Mouse (Mus musculus) embryonic facial prominence, embryonic 11.5 days (tissue): ENCODE data around the gene Bahcc1. TPM values are rescaled to one million over a fixed set of nuclear protein-coding genes. Genes with fewer than 3 reads are reported as not detected.

Experiments
- ATAC-seq: fragments of 200-750 bp; cut with Nextera tagmentation; replicated peaks from 2 replicates; pipeline ENCODE4 v1.8.0; 2017; ENCODE audit warnings: low read depth; ENCODE audit not compliant: insufficient number of reproducible peaks, low FRiP score, low TSS enrichment
- DNase-seq: peaks from one replicate; pipeline ENCODE4 v3.0.0-alpha.2; 2015; ENCODE audit warnings: low spot score
- H3K27ac ChIP-seq: fragments of 300-500 bp; sonication (generic); replicated peaks from 2 replicates; pipeline ENCODE4 v1.5.1; 2014; ENCODE audit warnings: mild to moderate bottlenecking, low read depth, low read length, control low read depth
- H3K27me3 ChIP-seq: fragments of 300-500 bp; sonication (generic); 2 replicates; pipeline ENCODE4 v1.6.1; 2014; ENCODE audit warnings: mild to moderate bottlenecking, low read length, moderate library complexity, mixed read lengths; ENCODE audit not compliant: control insufficient read depth, insufficient read depth
- H3K36me3 ChIP-seq: fragments of 300-500 bp; sonication (generic); replicated peaks from 2 replicates; pipeline ENCODE4 v1.6.1; 2014; ENCODE audit warnings: low read depth, mild to moderate bottlenecking, low read length, moderate library complexity, mixed read lengths; ENCODE audit not compliant: control insufficient read depth, insufficient read depth
- H3K4me1 ChIP-seq: fragments of 300-500 bp; sonication (generic); 2 replicates; pipeline ENCODE4 v1.6.1; 2014; ENCODE audit warnings: low read length, mixed read lengths; ENCODE audit not compliant: control insufficient read depth, insufficient read depth
- H3K4me2 ChIP-seq: fragments of 300-500 bp; sonication (generic); 2 replicates; pipeline ENCODE4 v1.6.1; 2014; ENCODE audit warnings: low read depth, mild to moderate bottlenecking, control low read depth, low read length, moderate library complexity
- H3K4me3 ChIP-seq: fragments of 300-500 bp; sonication (generic); 2 replicates; pipeline ENCODE4 v1.5.1; 2014; ENCODE audit warnings: low read depth, low read length, control low read depth
- H3K9ac ChIP-seq: fragments of 300-500 bp; sonication (generic); replicated peaks from 2 replicates; pipeline ENCODE4 v1.6.1; 2014; ENCODE audit warnings: mild to moderate bottlenecking, control low read depth, low read length
- H3K9me3 ChIP-seq: fragments of 300-500 bp; sonication (generic); replicated peaks from 2 replicates; pipeline ENCODE4 v1.6.1; 2016; ENCODE audit warnings: mild to moderate bottlenecking, low read length, inconsistent platforms, mixed read lengths; ENCODE audit not compliant: control insufficient read depth
- WGBS: fragments of 180-500 bp; shearing (Covaris S2); extraction: QIAGEN DNeasy Blood & Tissue Kit; methylation state at CpG from one replicate; pipeline ENCODE4 v1.1.7; 2014; 5-methylcytosine and 5-hydroxymethylcytosine counted together
- polyA plus RNA-seq: library from polyadenylated mRNA; unstranded; fragments of >200 nt; fragmentation: Nextera tagmentation; extraction: Ambion mirVana; gene quantifications from 2 replicates; pipeline ENCODE4 v1.2.1, GENCODE M21; 2014

Bahcc1 gene
- polyA plus RNA-seq, 1 experiment from 2014 or later: 13.5 TPM

- Histone ChIP-seq H3K27ac (no peak overlapping the region), H3K9ac (no peak overlapping the region), H3K27me3 (no peaks in the 10 kb centered on the region), H3K4me2 (no peak overlapping the region), H3K9me3 (no peaks in the 10 kb centered on the region), H3K4me1 (peaks cover 7% of the 10 kb centered on the region), H3K4me3 (no peak overlapping the region), H3K36me3 (peaks cover 43% of the 10 kb centered on the region)
- WGBS: 85% methylated on average over 5 of the region's 5 CpGs
- ATAC-seq (no peak), DNase-seq (no peak)
These were observed 50.8 kb downstream of the Bahcc1 start for GRCm38 (mm10) chr11:120283542-120283941.

DNA sequence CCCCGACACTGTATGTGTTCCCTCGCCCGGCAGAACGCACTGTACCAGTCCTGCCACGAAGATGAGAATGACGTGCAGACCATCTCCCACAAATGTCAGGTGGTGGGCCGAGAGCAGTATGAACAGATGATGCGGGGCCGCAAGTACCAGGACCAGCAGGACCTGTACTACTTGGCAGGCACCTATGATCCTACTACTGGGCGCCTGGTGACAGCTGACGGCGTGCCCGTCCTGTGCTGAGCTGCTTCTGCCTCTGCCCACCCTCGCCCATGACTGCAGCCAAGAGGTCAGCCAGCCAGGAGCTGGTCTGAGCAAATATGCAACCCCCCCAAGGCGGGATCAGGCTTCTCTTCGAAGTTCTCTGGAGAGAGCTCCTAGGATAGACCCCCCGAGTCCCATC, 56.9 kb downstream of the Bahcc1 start:
- no peak overlapping the region for H3K27ac ChIP-seq
- peaks cover 30% of the 10 kb centered on the region for H3K36me3 ChIP-seq
- no peak for DNase-seq
- ATAC-seq: no peak
- H3K4me2 ChIP-seq: no peak overlapping the region
- H3K4me1 ChIP-seq: peaks cover 3% of the 10 kb centered on the region; the same call in 1 of the 2 replicates
- H3K9me3 ChIP-seq: no peaks in the 10 kb centered on the region
- H3K4me3 ChIP-seq: no peak overlapping the region
- H3K9ac ChIP-seq: no peak overlapping the region
- WGBS: 95% methylated on average over 17 of the region's 17 CpGs
- no peaks in the 10 kb centered on the region for H3K27me3 ChIP-seq

DNA sequence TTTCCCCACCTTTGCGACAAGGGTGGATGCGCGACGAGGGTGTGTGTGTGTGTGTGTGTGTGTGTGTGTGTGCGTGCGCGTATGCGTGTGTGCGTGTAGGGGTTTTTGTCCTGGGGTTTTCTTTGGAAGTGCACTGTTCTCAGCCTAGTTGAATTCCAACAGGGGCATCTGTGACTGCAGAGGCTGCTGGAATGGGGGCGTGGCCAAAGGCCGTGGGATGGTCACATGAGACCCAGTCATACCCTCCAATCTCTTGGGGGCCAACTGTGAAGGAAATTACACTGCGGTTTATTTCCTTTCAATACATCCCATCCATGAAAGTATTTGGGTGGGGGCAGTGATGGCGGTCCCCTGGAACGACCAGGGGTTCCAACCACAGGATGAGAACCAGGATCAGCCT, 57.5 kb downstream of the Bahcc1 start:
- Histone ChIP-seq H3K4me1 (peaks cover 3% of the 10 kb centered on the region), H3K36me3 (peaks cover 25% of the 10 kb centered on the region), H3K4me2 (no peak overlapping the region), H3K4me3 (no peak overlapping the region), H3K9ac (no peak overlapping the region), H3K9me3 (no peaks in the 10 kb centered on the region), H3K27me3 (no peaks in the 10 kb centered on the region), H3K27ac (no peak overlapping the region)
- DNase-seq (no peak), ATAC-seq (no peak)
- WGBS: 90% methylated on average over 14 of the region's 14 CpGs

GRCm38 (mm10) chr11:120293714-120294113, 61.0 kb downstream of the Bahcc1 start:
- peaks cover 10% of the 10 kb centered on the region for H3K36me3 ChIP-seq
- no peak for ATAC-seq

GRCm38 (mm10) chr11:120296305-120297144, 63.8 kb downstream of the Bahcc1 start:
- H3K4me2 ChIP-seq: no peak overlapping the region; the same call in 1 of the 2 replicates
- no peak overlapping the region for H3K4me3 ChIP-seq
- no peak for ATAC-seq
- H3K9ac ChIP-seq: 0 out of 2 replicates have a peak overlapping the region, but pooled peaks have one; percentile 13
- 32% methylated on average over 13 of the region's 13 CpGs for WGBS
- H3K9me3 ChIP-seq: no peaks in the 10 kb centered on the region
- no peaks in the 10 kb centered on the region for H3K36me3 ChIP-seq
- no peaks in the 10 kb centered on the region for H3K27me3 ChIP-seq
- peak overlapping the region; percentile 20; the same call in 1 of the 2 replicates for H3K27ac ChIP-seq
- peaks cover 13% of the 10 kb centered on the region for H3K4me1 ChIP-seq
- peak; percentile 42 for DNase-seq

More at GRCm38 (mm10) chr11:120293714-120294113, 61.0 kb downstream of the Bahcc1 start:
- WGBS: 94% methylated on average over 1 of the region's 1 CpGs
- no peak overlapping the region; the same call in none of the 2 replicates for H3K9ac ChIP-seq
- peaks cover 13% of the 10 kb centered on the region for H3K4me1 ChIP-seq
- no peak overlapping the region for H3K4me3 ChIP-seq
- peak overlapping the region; percentile 20; the same call in 1 of the 2 replicates for H3K27ac ChIP-seq
- no peaks in the 10 kb centered on the region for H3K27me3 ChIP-seq
- no peak for DNase-seq
- H3K4me2 ChIP-seq: no peak overlapping the region
- no peaks in the 10 kb centered on the region for H3K9me3 ChIP-seq

GRCm38 (mm10) chr11:120297767-120298166, 65.0 kb downstream of the Bahcc1 start:
- DNase-seq (no peak), ATAC-seq (no peak)
- Histone ChIP-seq H3K36me3 (no peaks in the 10 kb centered on the region), H3K4me3 (no peak overlapping the region), H3K27ac (no peak overlapping the region), H3K9ac (no peak overlapping the region), H3K27me3 (no peaks in the 10 kb centered on the region), H3K9me3 (no peaks in the 10 kb centered on the region), H3K4me2 (no peak overlapping the region), H3K4me1 (peaks cover 10% of the 10 kb centered on the region)
- WGBS: 75% methylated on average over 7 of the region's 7 CpGs

DNA sequence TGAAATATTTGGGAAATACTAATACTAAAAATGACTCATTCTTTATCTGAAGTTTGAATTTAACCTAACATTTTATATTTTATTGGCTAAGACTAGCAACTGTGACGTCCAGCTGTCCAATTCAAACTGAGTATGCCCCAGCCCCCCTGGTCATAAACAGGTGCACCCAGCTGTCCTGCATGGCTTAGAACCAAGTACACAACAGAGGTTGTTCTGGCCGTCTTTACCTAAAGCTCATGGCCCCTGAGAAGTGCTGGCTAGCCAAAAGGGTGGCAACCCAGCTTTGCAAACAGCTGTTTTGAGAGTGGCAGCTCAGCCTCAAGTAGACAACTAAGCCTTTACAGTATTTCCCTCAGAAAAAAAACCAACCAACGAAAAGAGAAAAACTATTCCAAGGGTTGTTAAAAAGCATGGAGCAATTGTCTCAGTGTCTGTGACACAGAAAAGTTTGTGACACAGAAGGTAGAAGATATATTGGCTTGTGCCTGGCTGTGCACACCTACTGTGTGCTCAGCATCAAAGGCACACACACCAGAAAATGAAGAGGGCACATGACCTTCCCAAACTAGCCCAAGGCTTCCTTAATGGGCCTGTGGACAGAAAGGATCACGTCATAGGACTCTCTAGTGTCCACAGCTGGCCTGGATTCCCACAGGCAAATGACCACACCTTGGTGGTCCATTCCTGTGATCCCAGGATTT, 65.8 kb downstream of the Bahcc1 start:
- ATAC-seq (no peak), DNase-seq (no peak)
- H3K9me3 ChIP-seq: no peaks in the 10 kb centered on the region
- H3K4me2 ChIP-seq: no peak overlapping the region
- H3K27ac ChIP-seq: no peak overlapping the region
- WGBS: 80% methylated on average over 4 of the region's 4 CpGs
- H3K9ac ChIP-seq: no peak overlapping the region
- no peak overlapping the region for H3K4me3 ChIP-seq
- no peaks in the 10 kb centered on the region for H3K27me3 ChIP-seq
- peaks cover 10% of the 10 kb centered on the region for H3K4me1 ChIP-seq
- no peaks in the 10 kb centered on the region for H3K36me3 ChIP-seq

GRCm38 (mm10) chr11:120299484-120299883, 66.7 kb downstream of the Bahcc1 start:
- Histone ChIP-seq H3K9ac (no peak overlapping the region), H3K27ac (no peak overlapping the region), H3K27me3 (no peaks in the 10 kb centered on the region), H3K4me3 (no peak overlapping the region), H3K36me3 (no peaks in the 10 kb centered on the region), H3K4me1 (peaks cover 15% of the 10 kb centered on the region), H3K4me2 (no peak overlapping the region), H3K9me3 (no peaks in the 10 kb centered on the region)
- ATAC-seq (no peak), DNase-seq (no peak)
- 46% methylated on average over 5 of the region's 5 CpGs for WGBS
